Mouse (Mus musculus) kidney, postnatal 0 days (tissue): ENCODE results near the gene Ppt2. TPM values are rescaled to one million over a fixed set of nuclear protein-coding genes. Genes with fewer than 3 reads are reported as not detected.

Experiments
- ATAC-seq: fragments of 200-750 bp; cut with Nextera tagmentation; replicated peaks from 2 replicates; pipeline ENCODE4 v1.8.0; 2017; ENCODE audit warnings: low read depth, moderate number of reproducible peaks, moderate TSS enrichment, moderate library complexity; ENCODE audit not compliant: low FRiP score
- DNase-seq: peaks from one replicate; pipeline ENCODE4 v3.0.0-alpha.2; 2016; ENCODE audit warnings: low spot score
- H3K27ac ChIP-seq: fragments of 300-500 bp; sonication (generic); 2 replicates; pipeline ENCODE4 v1.5.1; 2014; ENCODE audit warnings: mild to moderate bottlenecking
- H3K27me3 ChIP-seq: fragments of 300-500 bp; sonication (generic); 2 replicates; pipeline ENCODE4 v1.6.1; 2014; ENCODE audit warnings: low read length, mixed read lengths; ENCODE audit not compliant: insufficient read depth
- H3K36me3 ChIP-seq: fragments of 300-500 bp; sonication (generic); 2 replicates; pipeline ENCODE4 v1.6.1; 2014; ENCODE audit warnings: low read length, mixed read lengths; ENCODE audit not compliant: insufficient read depth
- H3K4me1 ChIP-seq: fragments of 300-500 bp; sonication (generic); replicated peaks from 2 replicates; pipeline ENCODE4 v1.6.1; 2014; ENCODE audit warnings: antibody characterized with exemption, low read length, mixed read lengths; ENCODE audit not compliant: insufficient read depth
- H3K4me2 ChIP-seq: fragments of 300-500 bp; sonication (generic); 2 replicates; pipeline ENCODE4 v1.6.1; 2014; ENCODE audit warnings: mild to moderate bottlenecking, low read length, moderate library complexity, mixed read lengths
- H3K4me3 ChIP-seq: fragments of 300-500 bp; sonication (generic); replicated peaks from 2 replicates; pipeline ENCODE4 v1.5.1; 2014; ENCODE audit warnings: low read depth, low read length
- H3K9ac ChIP-seq: fragments of 300-500 bp; sonication (generic); 2 replicates; pipeline ENCODE4 v1.6.1; 2014; ENCODE audit warnings: low read depth, low read length
- H3K9me3 ChIP-seq: fragments of 300-500 bp; sonication (generic); replicated peaks from 2 replicates; pipeline ENCODE4 v1.6.1; 2016; ENCODE audit warnings: low read length, inconsistent platforms, mixed read lengths
- CTCF ChIP-seq: IDR thresholded peaks from 2 replicates; pipeline ENCODE4 v1.5.1; 2016; ENCODE audit warnings: antibody characterized with exemption, low read depth, mild to moderate bottlenecking, moderate library complexity
- WGBS: fragments of 180-500 bp; shearing (Covaris S2); extraction: QIAGEN DNeasy Blood & Tissue Kit; methylation state at CpG from one replicate; pipeline ENCODE4 v1.1.7; 2014; 5-methylcytosine and 5-hydroxymethylcytosine counted together
- polyA plus RNA-seq: library from polyadenylated mRNA; unstranded; fragments of >200 nt; fragmentation: Nextera tagmentation; extraction: Ambion mirVana; gene quantifications from 2 replicates; pipeline ENCODE4 v1.2.1, GENCODE M21; 2015

The Ppt2 gene
- polyA plus RNA-seq, 1 experiment from 2014 or later = 62.9 TPM

DNA sequence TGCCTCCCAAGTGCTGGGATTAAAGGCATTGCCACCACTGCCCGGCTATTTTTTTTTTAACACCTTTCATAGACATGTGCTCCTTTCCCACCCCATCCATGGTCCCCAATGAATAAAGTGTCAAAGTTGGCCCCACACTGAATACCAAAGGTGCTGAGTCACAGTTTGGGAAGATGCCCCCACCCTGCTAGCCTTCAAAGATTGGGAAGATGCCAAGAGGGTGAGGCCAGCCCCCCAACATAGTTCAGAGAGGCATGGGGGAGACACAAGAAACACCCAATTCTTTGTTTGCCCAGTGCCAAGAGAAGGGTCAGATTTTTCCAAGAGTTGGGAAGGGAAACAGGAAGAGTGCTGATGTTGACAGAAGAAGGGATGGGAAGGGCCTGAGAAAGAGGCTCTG, 34.2 kb upstream of the Ppt2 start:
- Histone ChIP-seq H3K9me3 (no peaks in the 10 kb centered on the region), H3K9ac (no peak overlapping the region), H3K4me2 (no peak overlapping the region), H3K27ac (no peak overlapping the region), H3K4me1 (peaks cover 18% of the 10 kb centered on the region; the same call in 1 of the 2 replicates), H3K36me3 (no peaks in the 10 kb centered on the region), H3K27me3 (no peaks in the 10 kb centered on the region; the same call in 1 of the 2 replicates), H3K4me3 (no peak overlapping the region)
- WGBS = 84% methylated on average over 1 of the region's 1 CpGs
- no peak for TF ChIP-seq CTCF
- ATAC-seq (no peak), DNase-seq (no peak)

DNA sequence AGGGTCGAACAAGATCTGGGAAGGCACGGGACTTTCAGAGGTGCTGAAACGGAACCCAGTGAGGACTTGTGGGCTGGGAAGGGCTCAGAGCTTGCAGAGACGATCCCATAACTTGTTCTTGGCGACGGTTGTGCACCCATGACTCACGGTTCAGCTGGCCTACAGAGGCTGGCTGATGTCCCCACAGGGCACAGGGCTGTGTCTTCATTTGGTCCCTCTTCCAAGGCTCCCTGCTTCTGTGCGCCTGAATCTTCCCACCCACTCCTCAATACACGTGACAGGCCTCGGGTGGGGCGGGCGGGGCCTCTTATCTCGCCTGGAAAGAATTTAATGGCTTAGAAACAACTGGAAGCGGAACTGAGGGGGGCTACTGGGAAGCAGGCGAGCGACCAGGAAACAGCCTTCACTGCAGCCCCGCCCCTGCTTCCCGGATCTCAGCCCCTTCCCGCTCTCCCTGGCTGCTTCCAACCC, 32.8 kb upstream of the Ppt2 start:
- peak overlapping the region; percentile 9; the same call in 1 of the 2 replicates for H3K27ac ChIP-seq
- H3K4me3 ChIP-seq = 0 out of 2 replicates have a peak overlapping the region, but pooled peaks have one; percentile 9
- H3K4me1 ChIP-seq = peaks cover 18% of the 10 kb centered on the region; the same call in 1 of the 2 replicates
- DNase-seq = peak; percentile 82
- no peak overlapping the region for H3K9ac ChIP-seq
- H3K4me2 ChIP-seq = peak overlapping the region; percentile 43
- no peaks in the 10 kb centered on the region for H3K36me3 ChIP-seq
- no peaks in the 10 kb centered on the region for H3K9me3 ChIP-seq
- no peaks in the 10 kb centered on the region; the same call in 1 of the 2 replicates for H3K27me3 ChIP-seq
- 2% methylated on average over 19 of the region's 19 CpGs for WGBS
- no peak for TF ChIP-seq CTCF
- peak; percentile 31; the same call in 1 of the 2 replicates for ATAC-seq

- DNase-seq (no peak), ATAC-seq (no peak)
- H3K27ac ChIP-seq = no peak overlapping the region
- peaks cover 18% of the 10 kb centered on the region; the same call in 1 of the 2 replicates for H3K4me1 ChIP-seq
- 25% methylated on average over 11 of the region's 11 CpGs for WGBS
- TF ChIP-seq CTCF = no peak
- no peak overlapping the region for H3K4me2 ChIP-seq
- no peak overlapping the region for H3K9ac ChIP-seq
- no peak overlapping the region for H3K4me3 ChIP-seq
- H3K27me3 ChIP-seq = no peaks in the 10 kb centered on the region; the same call in 1 of the 2 replicates
- no peaks in the 10 kb centered on the region for H3K36me3 ChIP-seq
- no peaks in the 10 kb centered on the region for H3K9me3 ChIP-seq
Measured at GRCm38 (mm10) chr17:34660259-34660820, 32.0 kb upstream of the Ppt2 start.

DNA sequence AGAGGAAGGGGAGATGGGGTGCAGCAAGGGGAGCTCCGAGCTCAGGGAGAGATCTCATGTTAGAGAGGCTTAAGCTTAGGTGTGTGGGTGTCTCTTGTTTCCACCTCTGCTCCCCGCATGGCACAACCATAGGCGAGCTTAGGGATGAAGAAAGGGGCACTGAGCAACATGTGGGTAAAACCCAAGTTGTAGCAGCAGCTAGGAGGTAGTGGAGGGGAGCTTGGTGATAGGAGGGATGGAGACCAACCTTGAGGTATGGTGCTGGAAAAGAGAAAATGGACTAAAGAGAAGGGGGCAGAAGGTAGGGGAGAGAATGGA, 31.5 kb upstream of the Ppt2 start:
- TF ChIP-seq CTCF = no peak
- Histone ChIP-seq H3K4me1 (peaks cover 18% of the 10 kb centered on the region; the same call in 1 of the 2 replicates), H3K36me3 (no peaks in the 10 kb centered on the region), H3K27me3 (no peaks in the 10 kb centered on the region; the same call in 1 of the 2 replicates), H3K27ac (no peak overlapping the region), H3K9me3 (no peaks in the 10 kb centered on the region), H3K4me2 (no peak overlapping the region), H3K9ac (no peak overlapping the region), H3K4me3 (no peak overlapping the region)
- DNase-seq = no peak
- ATAC-seq = no peak
- WGBS = 59% methylated on average over 3 of the region's 3 CpGs

- no peaks in the 10 kb centered on the region for H3K9me3 ChIP-seq
- H3K9ac ChIP-seq = no peak overlapping the region
- ATAC-seq (no peak), DNase-seq (no peak)
- H3K36me3 ChIP-seq = no peaks in the 10 kb centered on the region
- TF ChIP-seq CTCF = no peak
- H3K4me1 ChIP-seq = peaks cover 18% of the 10 kb centered on the region; the same call in 1 of the 2 replicates
- H3K27ac ChIP-seq = no peak overlapping the region
- H3K4me3 ChIP-seq = no peak overlapping the region
- H3K4me2 ChIP-seq = no peak overlapping the region
- no peaks in the 10 kb centered on the region; the same call in 1 of the 2 replicates for H3K27me3 ChIP-seq
- WGBS = 54% methylated on average over 12 of the region's 12 CpGs
Measured at GRCm38 (mm10) chr17:34659181-34659896, 31.0 kb upstream of the Ppt2 start.

GRCm38 (mm10) chr17:34658591-34658990, 30.3 kb upstream of the Ppt2 start:
- Histone ChIP-seq H3K36me3 (no peaks in the 10 kb centered on the region), H3K4me1 (peaks cover 18% of the 10 kb centered on the region; the same call in 1 of the 2 replicates), H3K4me3 (no peak overlapping the region), H3K27me3 (no peaks in the 10 kb centered on the region; the same call in 1 of the 2 replicates), H3K9me3 (no peaks in the 10 kb centered on the region), H3K27ac (no peak overlapping the region), H3K4me2 (no peak overlapping the region), H3K9ac (no peak overlapping the region)
- ATAC-seq (no peak), DNase-seq (no peak)
- 72% methylated on average over 3 of the region's 3 CpGs for WGBS
- no peak for TF ChIP-seq CTCF
